Mouse (Mus musculus) kidney, adult 2 months (tissue): ENCODE results near the gene Zfp92. TPM values are rescaled to one million over a fixed set of nuclear protein-coding genes. Genes with fewer than 3 reads are reported as not detected.

Experiments used
- DNase-seq: peaks from one replicate; pipeline ENCODE4 v3.0.0; 2021
- H3K27ac ChIP-seq: fragments of 200-500 bp; 2 replicates; pipeline ENCODE4 v1.5.1; 2012; ENCODE audit warnings: low read depth, low read length, control low read depth, inconsistent platforms; ENCODE audit not compliant: insufficient read depth
- H3K27me3 ChIP-seq: fragments of 200-500 bp; replicated peaks from 2 replicates; pipeline ENCODE4 v1.6.1; 2012; ENCODE audit warnings: mild to moderate bottlenecking, moderate library complexity, low read length, inconsistent platforms; ENCODE audit not compliant: control insufficient read depth, insufficient read depth
- H3K36me3 ChIP-seq: fragments of 200-500 bp; 2 replicates; pipeline ENCODE4 v1.6.1; 2012; ENCODE audit warnings: mild to moderate bottlenecking, moderate library complexity, low read length, inconsistent platforms; ENCODE audit not compliant: control insufficient read depth, insufficient read depth
- H3K4me1 ChIP-seq: fragments of 200-500 bp; 2 replicates; pipeline ENCODE4 v1.6.1; 2011; ENCODE audit warnings: low read length; ENCODE audit not compliant: control insufficient read depth, insufficient read depth
- H3K4me3 ChIP-seq: fragments of 200-500 bp; 2 replicates; pipeline ENCODE4 v1.5.1; 2011; ENCODE audit warnings: mild to moderate bottlenecking, low read depth, low read length, control low read depth; ENCODE audit not compliant: insufficient read depth
- CTCF ChIP-seq: fragments of 200-500 bp; conservative IDR thresholded peaks from 2 replicates; pipeline ENCODE4 v1.5.1; 2011; ENCODE audit warnings: low read depth, mild to moderate bottlenecking, control low read depth, low read length, moderate library complexity, mixed read lengths; ENCODE audit not compliant: insufficient read depth, insufficient read length
- POLR2A ChIP-seq: fragments of 200-500 bp; IDR thresholded peaks from one replicate; pipeline ENCODE4 v1.6.1; 2011; ENCODE audit warnings: low read depth, low read length, control low read depth
- WGBS: fragments of 180-500 bp; shearing (Covaris S2); methylation state at CpG from one replicate; pipeline ENCODE4 v1.1.7; 2018; 5-methylcytosine and 5-hydroxymethylcytosine counted together
- polyA plus RNA-seq: library from polyadenylated mRNA; depleted of rRNA; stranded (reverse); fragments of >200 nt; gene quantifications from 2 replicates; pipeline ENCODE4 v1.2.3, GENCODE M21; 2012; rRNA removed

Zfp92 gene
- polyA plus RNA-seq, 1 experiment = 0.06 TPM

DNA sequence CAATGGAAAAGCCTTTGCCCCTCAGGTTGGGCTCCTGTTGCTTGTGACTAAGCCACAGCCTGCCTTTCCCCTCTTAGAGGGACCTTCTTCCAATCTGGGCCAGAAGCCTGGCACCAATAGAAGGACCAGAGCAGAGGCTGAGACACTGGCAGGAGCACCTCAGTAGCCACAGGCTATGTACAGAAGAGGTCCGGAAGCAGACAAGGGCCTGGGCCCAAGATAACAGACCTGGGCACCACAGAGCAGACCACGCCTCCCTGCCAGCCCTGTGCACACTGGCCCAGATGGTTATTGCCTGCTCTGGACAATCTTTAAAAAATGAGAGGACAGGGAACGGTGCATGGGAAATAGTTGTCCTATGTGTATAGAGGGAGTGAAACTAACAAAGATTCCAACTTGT lies 60.9 kb downstream of the Zfp92 start:
- Histone ChIP-seq H3K4me1 (no peaks in the 10 kb centered on the region), H3K27ac (no peak overlapping the region), H3K4me3 (no peak overlapping the region), H3K36me3 (no peaks in the 10 kb centered on the region), H3K27me3 (no peaks in the 10 kb centered on the region)
- TF ChIP-seq POLR2A (no peak), CTCF (no peak)
- 96% methylated on average over 3 of the region's 3 CpGs for WGBS
- no peak for DNase-seq

DNA sequence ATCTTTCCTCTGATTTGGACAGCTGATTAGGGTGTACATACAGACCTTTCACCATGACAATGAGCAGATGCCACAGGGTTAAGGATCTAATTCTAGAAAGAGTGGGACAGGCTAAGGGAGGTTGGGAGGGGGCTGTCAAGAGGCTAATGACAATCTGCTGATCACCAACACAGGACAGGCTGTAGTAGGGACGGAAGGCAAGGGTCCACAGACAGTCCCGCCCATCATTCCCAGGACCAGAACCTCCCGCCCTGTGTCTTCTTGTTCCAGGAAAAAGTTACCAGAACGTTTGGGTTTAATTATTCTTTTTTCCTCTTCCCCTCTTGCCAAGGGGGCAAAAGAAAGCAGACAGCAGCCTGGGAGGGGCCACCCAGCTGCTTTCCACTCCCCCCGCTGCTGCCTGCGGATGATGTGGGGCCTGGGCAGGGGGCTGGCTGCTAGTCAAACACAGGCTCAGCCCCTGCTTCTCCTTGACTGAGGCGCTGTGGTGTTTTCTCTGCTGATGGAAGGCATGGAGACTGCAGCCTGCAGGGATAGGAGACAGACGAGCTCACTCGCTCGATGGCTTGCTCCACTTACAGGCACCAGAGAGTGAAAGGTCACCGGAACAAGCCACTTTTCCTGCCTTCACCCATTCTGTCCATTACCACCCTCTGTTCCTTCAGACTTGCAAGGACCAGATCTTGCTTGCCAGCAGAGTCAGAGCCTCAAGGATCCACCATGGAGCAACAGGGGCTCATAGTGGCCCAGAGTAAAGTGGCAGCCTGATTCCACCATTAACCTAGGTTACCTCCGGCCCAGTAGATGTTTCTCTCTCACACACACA lies 63.7 kb downstream of the Zfp92 start:
- peak overlapping the region; percentile 26; the same call in 1 of the 2 replicates for H3K27ac ChIP-seq

DNA sequence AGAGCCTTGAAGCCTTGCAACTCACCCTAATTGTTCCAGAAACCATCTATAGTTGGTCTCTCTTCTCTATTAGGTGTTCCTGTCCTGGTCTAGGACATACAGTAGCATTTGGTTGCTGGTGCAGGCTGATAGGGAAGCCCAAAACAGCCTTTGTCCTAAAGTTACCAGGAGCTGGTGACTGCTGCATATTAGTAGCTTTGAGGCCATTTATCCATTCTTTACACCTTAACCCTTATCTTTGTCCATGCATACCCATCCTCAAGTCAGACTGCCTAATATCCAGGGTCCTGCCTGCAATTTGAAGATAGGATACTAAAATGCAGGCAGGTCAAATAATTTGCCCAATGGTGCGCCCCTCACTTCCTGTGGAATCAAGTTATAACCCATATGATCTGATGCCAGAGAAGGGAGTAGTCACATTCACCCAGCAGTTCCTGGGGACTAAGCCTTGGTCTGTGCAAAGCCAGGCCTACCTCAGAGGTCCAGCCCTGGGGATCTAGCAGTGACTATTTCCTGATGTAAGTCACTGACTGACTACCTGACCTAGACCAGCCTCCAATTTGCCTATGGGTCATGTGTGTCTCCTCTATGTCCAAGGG lies 64.9 kb downstream of the Zfp92 start:
- TF ChIP-seq CTCF (no peak), POLR2A (no peak)
- 75% methylated on average over 1 of the region's 1 CpGs for WGBS
- Histone ChIP-seq H3K4me3 (no peak overlapping the region), H3K4me1 (no peaks in the 10 kb centered on the region), H3K27ac (peak overlapping the region; percentile 84), H3K36me3 (no peaks in the 10 kb centered on the region), H3K27me3 (no peaks in the 10 kb centered on the region)
- no peak for DNase-seq

More for the DNA sequence above, 63.7 kb downstream of the Zfp92 start:
- no peak overlapping the region for H3K4me3 ChIP-seq
- TF ChIP-seq CTCF = no peak
- no peak for TF ChIP-seq POLR2A
- H3K27me3 ChIP-seq = no peaks in the 10 kb centered on the region
- no peaks in the 10 kb centered on the region for H3K4me1 ChIP-seq
- H3K36me3 ChIP-seq = no peaks in the 10 kb centered on the region
- WGBS = 64% methylated on average over 12 of the region's 12 CpGs
- DNase-seq = peak; percentile 9

DNA sequence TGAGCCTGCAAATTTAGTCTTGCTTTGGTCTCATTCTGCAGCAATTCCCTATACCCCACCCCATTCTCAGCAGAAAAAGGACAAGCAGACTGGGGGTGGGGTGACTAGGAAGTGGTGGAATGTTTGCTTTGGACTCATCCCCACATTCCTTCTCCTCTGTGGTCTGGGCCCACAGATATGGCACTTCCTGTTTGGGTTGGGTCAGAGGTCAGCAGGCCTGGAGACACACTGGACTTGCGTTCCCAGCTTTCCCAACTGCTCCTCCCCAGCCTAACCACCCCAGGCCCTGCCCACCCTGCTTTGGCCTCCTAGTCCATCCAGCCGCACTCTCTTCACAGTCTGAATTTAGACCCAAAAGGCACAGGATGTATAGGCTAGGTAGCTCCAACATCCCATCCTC lies 65.7 kb downstream of the Zfp92 start:
- Histone ChIP-seq H3K4me1 (no peaks in the 10 kb centered on the region), H3K27me3 (no peaks in the 10 kb centered on the region), H3K4me3 (no peak overlapping the region), H3K27ac (peak overlapping the region; percentile 88), H3K36me3 (no peaks in the 10 kb centered on the region)
- DNase-seq = peak; percentile 81
- TF ChIP-seq POLR2A (no peak), CTCF (no peak)
- 40% methylated on average over 2 of the region's 2 CpGs for WGBS

DNA sequence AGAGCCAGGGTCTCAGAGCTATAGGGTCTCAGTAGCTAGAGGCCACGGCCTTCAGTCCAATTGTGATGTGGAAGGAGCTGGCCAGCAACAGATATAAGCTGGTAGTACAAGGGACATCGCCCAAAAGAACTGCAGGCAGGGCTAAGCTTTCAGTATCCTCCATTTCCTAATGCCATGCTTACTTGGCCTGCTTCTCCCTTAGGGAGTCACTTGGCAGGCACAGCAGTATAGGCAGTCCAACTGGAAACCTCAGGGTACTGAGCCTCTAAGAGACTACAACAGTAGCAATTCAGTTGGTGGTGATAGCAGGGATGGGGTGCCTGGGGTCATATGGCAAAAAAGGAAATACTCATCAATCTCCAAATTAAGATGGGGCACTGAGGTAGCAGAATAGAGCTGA lies 66.6 kb downstream of the Zfp92 start:
- Histone ChIP-seq H3K27me3 (no peaks in the 10 kb centered on the region), H3K4me3 (no peak overlapping the region), H3K36me3 (no peaks in the 10 kb centered on the region), H3K27ac (no peak overlapping the region), H3K4me1 (no peaks in the 10 kb centered on the region)
- DNase-seq = no peak
- 83% methylated on average over 2 of the region's 2 CpGs for WGBS
- TF ChIP-seq CTCF = no peak
- TF ChIP-seq POLR2A = no peak

Other genes starting within 250 kb of the Zfp92 start
- not detected in 2 replicates for gene Spin2d, start 234.1 kb upstream of the Zfp92 start, polyA plus RNA-seq
- 0.56 and 1.5 TPM in 2 replicates for gene Xlr3b, start 218.9 kb upstream of the Zfp92 start, polyA plus RNA-seq
- gene Xlr4b, start 196.8 kb upstream of the Zfp92 start, polyA plus RNA-seq = 0.38 TPM in 1 of 2 replicates, not detected in the other
- 7.6 and 9.9 TPM in 2 replicates for gene F8a, start 182.8 kb upstream of the Zfp92 start, polyA plus RNA-seq
- not detected in 2 replicates for gene Xlr4c, start 168.0 kb upstream of the Zfp92 start, polyA plus RNA-seq
- gene Xlr3c, start 145.7 kb upstream of the Zfp92 start, polyA plus RNA-seq = not detected in 2 replicates
- gene Xlr5a, start 118.1 kb upstream of the Zfp92 start, polyA plus RNA-seq = not detected in 2 replicates
- gene Xlr5c, start 118.1 kb upstream of the Zfp92 start, polyA plus RNA-seq = 0.11 TPM in 1 of 2 replicates, not detected in the other
- gene Gm45015, start 74.3 kb upstream of the Zfp92 start, polyA plus RNA-seq = not detected in 2 replicates
- gene Zfp275, start 68.5 kb upstream of the Zfp92 start, polyA plus RNA-seq = 6.3 and 6.8 TPM in 2 replicates
- 0.04 TPM in 1 of 2 replicates, not detected in the other for gene Gm18336, start 12.4 kb upstream of the Zfp92 start, polyA plus RNA-seq
- gene Trex2, start 24.2 kb downstream of the Zfp92 start, polyA plus RNA-seq = not detected in 2 replicates
- gene Haus7, start 47.9 kb downstream of the Zfp92 start, polyA plus RNA-seq = 12.9 and 13.8 TPM in 2 replicates
- gene Bgn, start 72.5 kb downstream of the Zfp92 start, polyA plus RNA-seq = 277 and 333 TPM in 2 replicates
- 0.11 and 0.13 TPM in 2 replicates for gene Atp2b3, start 92.0 kb downstream of the Zfp92 start, polyA plus RNA-seq
- 8.4 and 9.2 TPM in 2 replicates for gene Dusp9, start 228.3 kb downstream of the Zfp92 start, polyA plus RNA-seq
- gene Pnck, start 249.0 kb downstream of the Zfp92 start, polyA plus RNA-seq = 1.3 and 2.3 TPM in 2 replicates